Mouse (Mus musculus) G1E (cell line): Measurements from ENCODE around the gene Ptprq.

ENCODE experiments used
- CTCF ChIP-seq: IDR thresholded peaks from 2 replicates; pipeline ENCODE4 v1.5.1; 2012; ENCODE audit warnings: low read depth, low read length, inconsistent platforms, mixed read lengths
- GATA1 ChIP-seq: IDR thresholded peaks from 2 replicates; pipeline ENCODE4 v1.6.1; 2012; ENCODE audit warnings: borderline replicate concordance, low read length, inconsistent platforms, mixed read lengths

GRCm38 (mm10) chr10:107759624-107760023 lies 39.8 kb upstream of the Ptprq start:
- TF ChIP-seq CTCF (no peak), GATA1 (no peak)
